Mouse (Mus musculus) urinary bladder, adult 2 months (tissue): ENCODE results near the gene Ssc4d. TPM values are rescaled to one million over a fixed set of nuclear protein-coding genes. Genes with fewer than 3 reads are reported as not detected.

Source experiments
- DNase-seq: peaks from one replicate; pipeline ENCODE4 v3.0.0; 2022; ENCODE audit warnings: low spot score
- polyA plus RNA-seq: library from polyadenylated mRNA; depleted of rRNA; stranded (reverse); fragments of >200 nt; gene quantifications from 2 replicates; pipeline ENCODE4 v1.2.3, GENCODE M21; 2012; rRNA removed

Ssc4d gene
- polyA plus RNA-seq: 3.4 and 4.2 TPM in 2 replicates

DNA sequence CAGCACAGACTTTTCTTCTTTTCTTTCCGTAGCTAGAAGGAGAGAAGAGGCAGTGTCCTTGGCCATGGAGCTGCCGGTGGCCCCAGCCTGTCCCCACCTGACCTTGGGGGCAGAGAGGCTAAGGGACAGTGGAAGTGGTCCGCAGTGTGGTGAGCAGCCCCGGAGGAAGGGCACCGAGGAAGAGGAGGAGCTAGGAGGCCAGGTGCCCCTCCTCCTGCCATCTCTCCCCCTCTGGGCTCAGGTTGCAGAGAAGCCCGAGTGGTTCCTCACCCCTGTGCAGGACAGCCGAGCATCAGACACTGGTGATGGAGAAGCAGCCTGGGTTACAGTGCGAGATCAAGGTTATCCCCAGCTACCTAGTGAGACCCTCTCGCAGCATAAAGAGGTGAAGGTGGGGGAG is at the start of gene Ssc4d:
TSS of gene Ssc4d (minus strand) at position 167 of the 400 bp plus-strand sequence.
- no peak for DNase-seq

DNA sequence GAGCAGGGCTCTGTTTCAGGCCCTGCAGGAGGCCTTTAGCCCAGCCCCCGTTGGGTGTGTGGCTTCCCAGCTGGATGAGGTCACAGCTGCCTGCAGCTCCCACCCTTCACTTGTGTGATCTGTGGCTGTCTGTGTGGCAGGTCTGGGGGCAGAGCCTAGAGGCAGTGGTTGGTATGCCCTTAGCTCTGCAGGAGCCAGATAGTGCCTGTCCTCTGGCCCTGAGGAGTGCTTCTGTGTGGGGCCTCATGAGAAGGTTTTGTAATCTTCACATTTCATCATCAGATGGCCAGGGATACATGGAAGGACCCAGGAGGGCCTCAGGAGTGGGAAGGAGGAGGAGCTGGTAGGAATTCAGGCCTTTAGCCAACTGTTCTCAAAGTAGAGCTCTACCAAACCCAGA is 45.6 kb upstream of the Ssc4d start:
- no peak for DNase-seq

- no peak for DNase-seq
Measured at GRCm38 (mm10) chr5:136018726-136019125, 44.4 kb upstream of the Ssc4d start.

GRCm38 (mm10) chr5:136017262-136017661 is 42.9 kb upstream of the Ssc4d start:
- no peak for DNase-seq

DNA sequence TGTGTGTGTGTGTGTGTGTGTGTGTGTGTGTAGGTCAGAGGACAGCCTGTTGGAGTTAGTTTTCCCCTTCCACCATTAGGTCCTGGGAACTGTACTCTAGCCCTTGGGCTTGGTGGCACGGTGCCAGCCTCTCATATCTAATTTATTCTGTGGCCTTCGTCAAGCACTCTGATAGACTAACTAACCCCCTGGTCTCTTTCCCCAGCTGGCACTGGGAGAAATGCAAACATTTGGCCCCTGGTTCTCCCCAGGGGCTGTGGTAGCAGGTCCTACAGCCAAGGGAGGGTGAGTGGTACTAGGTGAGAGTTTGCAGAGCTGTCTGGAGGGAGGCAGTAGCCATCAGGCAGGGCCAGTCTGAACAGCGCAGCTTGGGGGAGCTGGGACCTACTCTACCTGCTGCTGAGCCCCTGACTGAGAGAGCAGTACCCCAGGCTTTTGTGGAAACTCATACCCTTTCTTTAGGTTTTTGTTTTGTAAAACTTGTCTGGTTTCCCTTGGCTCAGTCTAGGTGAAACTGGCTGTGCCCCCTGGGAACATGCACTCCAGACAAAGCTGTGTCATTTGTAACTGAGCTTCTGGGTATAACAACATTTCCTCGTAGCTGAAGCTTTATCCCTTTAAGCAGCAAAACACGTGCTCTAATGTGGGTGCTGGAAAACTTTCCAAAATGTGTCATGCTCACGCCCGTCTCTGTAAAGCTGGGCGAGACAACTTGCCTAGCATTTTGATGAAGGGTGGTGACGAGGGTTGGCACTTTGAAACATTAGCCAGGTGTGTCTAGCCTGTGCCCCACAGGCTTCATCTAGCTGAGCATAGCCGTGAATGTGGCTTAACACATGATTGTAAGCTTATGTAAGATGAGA is 41.9 kb upstream of the Ssc4d start:
- peak; percentile 43 for DNase-seq

- peak; percentile 53 for DNase-seq
Measured at GRCm38 (mm10) chr5:136015586-136015985, 41.3 kb upstream of the Ssc4d start.

- no peak for DNase-seq
Measured at GRCm38 (mm10) chr5:136014877-136015276, 40.5 kb upstream of the Ssc4d start.

DNA sequence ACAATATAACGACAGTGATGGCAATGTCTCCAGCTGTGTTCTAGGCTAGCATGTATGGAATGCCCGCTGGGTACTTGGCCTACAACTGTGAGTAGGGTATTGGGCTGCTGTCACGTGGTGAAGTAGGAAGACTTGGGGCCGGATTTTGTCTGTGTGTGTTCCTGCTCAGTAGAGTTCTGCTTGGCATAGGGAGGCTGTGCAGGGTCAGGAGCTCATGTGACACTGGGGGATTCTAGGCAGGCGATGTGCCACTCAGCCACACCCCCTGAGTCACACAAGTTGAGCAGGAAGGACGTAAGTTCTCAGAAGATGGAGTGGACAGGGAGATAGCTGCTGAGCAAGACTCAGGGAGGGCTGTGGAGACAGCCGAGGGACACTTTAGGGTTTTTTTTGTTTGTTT is 33.4 kb upstream of the Ssc4d start:
- DNase-seq: no peak

GRCm38 (mm10) chr5:136004537-136004936 is 30.2 kb upstream of the Ssc4d start:
- DNase-seq: no peak

DNA sequence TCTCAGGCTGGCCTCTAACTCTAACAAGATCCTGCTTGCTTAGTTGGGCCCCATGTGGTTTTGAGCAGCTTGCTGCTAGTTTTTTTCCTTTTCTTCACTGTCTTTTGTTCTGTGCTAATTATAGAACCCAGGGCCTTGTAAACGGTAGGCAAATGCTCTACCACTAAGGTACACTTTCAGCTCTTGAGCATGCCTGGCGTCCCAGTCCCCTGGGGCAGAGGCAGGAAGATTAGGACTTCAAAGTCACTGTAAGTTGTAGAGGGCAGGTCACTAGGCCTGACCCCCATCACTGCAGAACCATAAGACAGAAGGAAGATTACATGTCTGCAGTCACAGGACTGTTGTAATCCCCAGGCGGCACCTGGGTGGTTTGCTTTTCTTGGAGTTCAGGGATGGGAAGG is 28.4 kb upstream of the Ssc4d start:
- DNase-seq: no peak

DNA sequence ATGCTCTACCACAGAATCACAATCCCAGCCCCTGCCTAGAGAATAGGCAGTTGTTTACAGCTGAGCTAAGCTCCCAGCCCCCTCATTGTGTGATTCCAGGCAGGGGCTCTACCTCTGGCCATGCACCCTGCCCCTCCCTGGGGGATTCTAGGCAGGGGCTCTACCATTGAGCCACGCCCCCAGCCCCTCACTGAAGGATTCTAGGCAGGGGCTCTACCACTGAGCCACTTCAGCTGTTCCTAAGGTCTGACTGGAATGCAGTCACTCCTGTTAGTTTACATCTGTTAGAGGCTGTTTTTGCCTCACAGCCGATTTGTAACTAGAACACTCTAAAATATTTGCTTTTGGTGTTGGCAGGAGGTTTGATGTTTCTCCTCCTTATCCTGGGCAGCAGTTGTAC is 28.0 kb upstream of the Ssc4d start:
- DNase-seq: no peak

DNA sequence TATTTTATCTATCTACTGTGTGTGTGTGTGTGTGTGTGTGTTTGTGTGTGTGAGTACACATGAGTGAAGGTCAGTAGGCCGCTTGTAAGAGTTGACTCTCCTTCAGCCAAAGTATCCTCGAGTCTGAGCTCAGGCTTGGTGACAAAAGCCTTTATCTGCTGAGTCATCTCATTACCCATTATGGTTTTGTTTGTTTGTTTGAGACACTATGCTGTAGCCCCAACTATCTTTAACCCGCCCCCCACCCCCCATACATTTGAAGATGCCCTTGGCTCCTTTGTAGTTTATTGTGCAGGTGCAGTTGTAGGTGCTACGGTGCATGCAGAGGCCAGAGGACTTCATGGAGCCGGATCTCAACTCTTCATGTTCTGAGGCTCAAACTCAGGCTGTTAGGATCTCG is 26.9 kb upstream of the Ssc4d start:
- no peak for DNase-seq

DNA sequence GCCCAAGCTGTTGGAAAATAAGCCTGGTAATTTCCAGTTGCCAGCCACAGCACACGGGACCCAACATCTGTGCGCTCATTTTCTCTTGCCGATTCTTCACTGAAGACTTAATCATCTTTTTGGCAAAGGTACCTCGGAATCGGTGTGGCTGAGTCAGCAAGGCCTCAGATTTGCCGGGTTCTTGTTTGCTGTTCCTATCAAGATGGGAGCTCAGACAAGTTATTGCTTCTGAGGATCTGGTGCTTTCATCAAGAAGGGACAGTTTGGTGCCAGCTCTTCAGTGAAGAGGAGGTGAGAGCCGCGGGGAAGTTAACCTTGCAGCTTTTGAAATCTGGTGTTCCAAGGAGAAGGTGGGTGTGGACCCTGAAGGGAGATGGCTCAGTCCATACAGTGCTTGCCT is 21.8 kb upstream of the Ssc4d start:
- DNase-seq: no peak

GRCm38 (mm10) chr5:135994725-135995687 is 20.7 kb upstream of the Ssc4d start, which contains the start of gene Dtx2:
Dtx2 (plus strand) TSS chr5:135994800.
- peak; percentile 78 for DNase-seq

DNA sequence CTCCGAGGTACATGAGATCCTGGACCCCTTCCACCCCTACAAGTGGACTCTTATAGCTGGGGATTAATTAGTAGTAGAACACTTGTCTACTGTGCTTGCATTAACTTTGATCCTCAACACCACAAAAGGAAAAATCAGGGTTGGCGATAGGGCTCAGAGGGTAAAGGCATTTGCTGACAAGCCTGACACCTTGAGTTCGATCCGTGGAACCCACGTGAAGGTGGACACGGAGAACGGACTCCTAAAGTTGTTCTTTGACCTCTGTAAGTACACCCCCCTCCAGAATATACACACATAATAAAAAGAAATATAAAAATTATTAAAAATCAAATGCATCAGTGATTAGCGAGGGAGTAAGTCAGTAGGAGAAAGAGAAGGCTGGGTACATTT is 20.0 kb upstream of the Ssc4d start:
- DNase-seq: no peak

- DNase-seq: no peak
Measured at GRCm38 (mm10) chr5:135993381-135993965, 19.1 kb upstream of the Ssc4d start.

- no peak for DNase-seq
Measured at GRCm38 (mm10) chr5:135990601-135991000, 16.3 kb upstream of the Ssc4d start.

DNA sequence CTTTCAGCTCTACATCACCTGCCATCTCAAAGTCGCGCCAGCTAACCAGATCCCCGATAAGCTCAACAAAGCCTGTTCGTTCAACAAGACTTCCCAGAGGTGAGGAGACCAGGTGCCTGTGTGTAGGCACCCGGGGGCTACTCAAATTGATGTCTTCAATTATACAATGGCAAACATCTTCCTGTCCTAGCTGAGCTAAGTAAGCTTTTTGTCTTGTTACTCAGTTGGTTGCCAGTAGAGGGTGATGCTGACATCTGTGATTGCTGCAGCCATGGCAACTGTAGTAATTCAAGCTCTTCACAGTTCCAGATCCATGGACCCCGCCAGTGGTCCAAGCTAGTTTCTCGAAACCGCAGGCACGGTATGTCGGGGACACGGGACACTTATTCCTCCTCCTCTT is 12.9 kb upstream of the Ssc4d start:
- no peak for DNase-seq

DNA sequence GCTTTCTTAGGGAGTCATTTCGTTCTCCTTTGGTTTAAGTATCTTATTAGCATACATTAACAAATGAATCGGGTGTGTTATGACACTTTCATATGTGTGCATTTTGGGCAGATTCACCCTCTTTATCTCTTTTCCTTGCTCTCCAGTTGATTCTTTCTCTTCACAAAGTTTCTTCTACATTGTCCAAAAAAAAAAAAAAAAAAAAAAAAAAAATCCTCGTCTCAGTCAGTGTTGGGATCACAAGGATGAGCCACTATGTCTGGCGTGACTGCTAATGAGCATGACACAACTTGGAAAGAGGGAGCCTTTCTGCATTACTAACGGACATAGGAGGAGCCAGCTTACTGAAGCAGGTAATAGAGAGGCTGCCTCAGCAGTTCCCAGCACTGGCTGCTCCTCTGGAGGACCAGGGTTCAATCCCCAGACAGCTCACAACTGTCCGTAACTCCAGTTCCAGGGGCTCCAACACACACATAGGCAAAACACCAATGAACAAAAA is 10.3 kb upstream of the Ssc4d start:
- DNase-seq: no peak

DNA sequence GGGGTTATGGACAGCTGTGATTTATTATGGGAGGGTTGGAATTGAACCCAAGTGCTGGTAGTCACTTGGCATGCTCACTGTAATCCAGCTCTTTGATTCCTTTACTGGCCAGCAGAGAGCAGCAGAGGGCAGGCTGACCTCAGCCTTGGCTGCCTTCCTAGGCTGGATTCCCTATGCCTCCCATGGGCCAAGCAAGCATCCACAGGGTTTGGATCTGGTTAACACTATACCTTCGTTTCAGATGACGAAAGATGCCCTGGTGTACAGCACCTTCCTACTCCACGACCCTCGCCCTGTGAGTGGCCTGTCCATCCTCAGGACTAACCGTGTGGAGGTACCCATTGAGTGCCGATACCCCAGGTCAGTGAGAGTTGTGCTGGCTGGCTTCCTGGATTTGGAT is 8.1 kb upstream of the Ssc4d start:
- no peak for DNase-seq

DNA sequence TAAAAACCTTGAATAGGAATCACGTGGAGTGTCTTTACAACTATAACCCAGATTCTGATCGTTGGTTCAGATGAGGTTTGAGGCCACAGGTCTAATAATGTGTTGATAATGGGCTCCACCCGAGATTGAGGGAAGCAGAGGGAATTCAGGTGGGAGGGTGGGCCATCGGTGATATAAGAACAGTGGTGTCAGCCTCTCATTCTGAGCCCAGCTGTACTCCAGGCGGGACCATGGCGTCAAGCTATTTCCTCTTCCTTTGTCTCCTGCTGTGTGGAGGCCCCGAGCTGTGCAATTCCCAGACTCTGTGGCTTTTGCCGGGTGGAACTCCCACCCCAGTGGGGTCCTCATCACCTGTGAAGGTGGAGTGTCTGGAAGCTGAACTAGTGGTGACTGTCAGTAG is 5.6 kb upstream of the Ssc4d start, which contains the start of gene Zp3:
TSS of gene Zp3 (plus strand) at position 196 of the 400 bp plus-strand sequence.
- DNase-seq: no peak

DNA sequence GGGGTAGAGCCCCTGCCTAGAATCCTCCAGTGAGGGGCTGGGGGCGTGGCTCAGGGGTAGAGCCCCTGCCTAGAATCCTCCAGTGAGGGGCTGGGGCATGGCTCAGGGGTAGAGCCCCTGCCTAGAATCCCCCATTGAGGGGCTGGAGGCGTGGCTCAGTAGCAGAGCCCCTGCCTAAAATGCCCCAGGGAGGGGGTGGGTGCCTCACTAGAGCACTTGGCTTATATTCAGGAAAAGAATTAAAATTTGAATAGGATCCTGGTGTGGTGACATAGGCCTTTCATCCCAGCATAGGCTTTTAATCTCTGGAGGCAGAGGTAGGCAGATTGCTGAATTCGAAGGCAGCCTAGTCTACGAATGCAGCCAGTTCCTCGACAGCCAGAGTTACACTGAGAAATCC is 5.0 kb upstream of the Ssc4d start:
- no peak for DNase-seq
